Mouse (Mus musculus) embryonic fibroblast, embryonic 13.5 days (primary cell): ENCODE results near the gene 2310022B05Rik.

Experiments
- CTCF ChIP-seq: IDR thresholded peaks from 2 replicates; pipeline ENCODE4 v1.5.1; 2011; ENCODE audit warnings: mild to moderate bottlenecking, control low read depth, low read length, moderate library complexity, borderline replicate concordance; ENCODE audit not compliant: insufficient read depth
- POLR2A ChIP-seq: IDR thresholded peaks from 2 replicates; pipeline ENCODE4 v1.6.1; 2011; ENCODE audit warnings: low read depth, mild to moderate bottlenecking, control low read depth, low read length, moderate library complexity

DNA sequence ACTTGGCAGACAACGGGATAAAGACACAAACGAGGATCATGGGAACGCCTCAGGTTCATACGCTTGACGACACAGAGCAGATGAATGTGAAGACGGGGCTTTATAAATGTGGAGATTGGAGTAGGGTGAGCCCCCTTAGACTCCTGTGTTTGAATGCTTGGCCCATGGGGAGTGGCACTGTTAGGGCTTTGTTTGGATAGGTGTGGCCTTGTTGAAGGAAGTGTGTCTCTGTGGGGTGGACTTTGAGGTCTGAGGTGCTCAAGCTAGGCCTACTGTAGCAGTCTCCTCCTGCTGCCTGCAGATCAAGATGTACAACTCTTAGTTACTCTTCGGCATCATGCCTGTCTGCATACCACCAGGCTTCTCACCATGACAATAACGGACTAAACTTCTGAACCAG, 42.7 kb upstream of the 2310022B05Rik start:
- TF ChIP-seq CTCF = no peak
- no peak for TF ChIP-seq POLR2A
